Mouse (Mus musculus): Measurements from ENCODE around the gene Sh3bgrl3.

Sh3bgrl3 gene

DNA sequence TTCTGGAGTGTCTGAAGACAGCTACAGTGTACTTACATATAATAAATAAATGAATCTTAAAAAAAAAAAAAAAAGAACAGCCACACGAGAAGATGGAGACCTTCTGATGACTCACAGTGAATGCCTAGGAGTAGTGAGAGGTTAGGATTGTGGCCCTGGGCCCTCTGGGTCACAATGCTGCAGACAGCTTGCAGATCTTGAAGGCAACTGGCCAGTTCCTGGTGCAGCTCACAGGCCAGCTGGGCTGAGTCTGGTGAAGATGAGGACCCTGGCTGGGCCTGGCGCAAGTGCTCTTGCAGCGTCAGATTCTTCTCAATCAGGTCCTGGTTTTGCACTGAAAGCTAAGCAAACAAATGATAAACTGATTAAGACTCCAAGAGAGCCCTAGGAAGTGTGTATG lies 3.5 kb upstream of the Sh3bgrl3 start:
- intact Hi-C loops (cut with DNase I) = no loop called here

DNA sequence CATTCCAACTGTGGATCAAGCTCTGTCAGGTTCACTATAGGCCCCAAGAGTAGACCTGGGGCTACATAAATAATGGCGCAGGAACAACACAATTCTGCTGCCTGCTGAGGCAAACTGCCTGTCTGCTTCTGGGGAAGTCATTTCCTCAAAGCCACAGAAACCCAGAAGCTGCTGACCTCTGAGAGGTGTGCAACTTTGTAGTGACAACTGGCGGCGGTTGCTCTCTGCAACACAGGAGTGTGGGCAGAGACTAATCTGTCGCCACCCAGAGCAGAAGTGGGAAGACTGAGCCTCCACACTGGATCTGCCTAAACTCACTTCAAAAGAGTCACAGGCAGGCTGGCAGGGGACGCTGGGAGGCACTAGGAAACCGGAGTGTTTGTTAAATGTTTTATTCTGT lies 893 bp upstream of the Sh3bgrl3 start:
- intact Hi-C loops (cut with DNase I) = no loop called here

DNA sequence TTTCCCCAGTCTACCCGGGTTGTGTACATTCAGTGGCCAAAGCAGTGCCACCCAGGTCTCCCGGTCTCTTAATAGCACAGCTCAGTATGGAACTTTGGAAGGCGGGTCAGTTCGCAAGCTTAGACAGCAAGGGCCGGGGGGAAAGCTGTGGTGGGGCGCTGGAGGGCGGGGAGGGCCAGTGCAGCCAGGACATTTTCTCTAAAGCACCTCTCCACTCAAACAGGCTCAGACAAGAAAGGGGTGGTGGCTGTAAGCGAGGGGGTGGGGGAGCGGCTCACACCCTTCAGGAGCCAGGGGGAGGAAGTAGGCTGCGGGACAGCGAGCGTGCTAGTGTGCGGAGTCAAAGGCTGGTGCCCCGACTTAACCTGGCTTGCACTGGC lies 384 bp upstream of the Sh3bgrl3 start:
- intact Hi-C loops (cut with DNase I) = no loop called here

DNA sequence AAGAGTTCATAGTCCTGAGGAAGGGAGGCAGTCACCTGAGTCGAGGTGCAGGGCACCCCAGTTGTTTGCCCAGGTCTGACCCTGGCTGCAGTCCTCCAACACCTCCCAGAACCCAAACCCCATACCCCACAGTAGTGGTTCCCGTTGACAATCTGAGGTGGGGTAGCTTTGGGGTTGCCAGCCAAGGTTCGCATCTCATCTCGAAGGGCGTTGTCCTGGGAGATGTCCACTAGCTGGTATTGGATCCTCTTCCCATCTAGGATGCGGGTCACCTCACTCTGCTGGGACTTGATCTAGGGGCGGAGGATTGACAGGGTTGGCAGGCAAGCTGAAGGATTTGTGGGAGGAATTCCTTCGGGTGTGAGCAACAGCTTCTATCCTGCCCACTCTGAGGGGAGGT lies 796 bp downstream of the Sh3bgrl3 start:
- intact Hi-C loops (cut with DNase I) = no loop called here

DNA sequence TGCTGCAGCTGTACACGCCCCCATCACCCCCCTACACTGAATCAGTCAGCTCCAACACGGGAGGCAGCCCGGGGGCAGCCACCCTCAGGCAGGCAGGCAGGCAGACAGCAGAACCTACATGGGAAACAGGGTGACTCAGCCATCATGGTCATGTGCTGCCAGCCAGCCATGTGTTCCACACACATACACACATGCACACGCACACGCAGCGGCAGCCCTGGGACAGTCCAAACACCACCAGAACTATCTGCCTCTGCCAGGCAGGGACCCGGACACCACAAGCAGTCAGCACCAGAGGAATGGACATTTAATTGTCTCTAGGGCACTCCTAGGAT lies 1.5 kb downstream of the Sh3bgrl3 start:
- intact Hi-C loops (cut with DNase I) = no loop called here

DNA sequence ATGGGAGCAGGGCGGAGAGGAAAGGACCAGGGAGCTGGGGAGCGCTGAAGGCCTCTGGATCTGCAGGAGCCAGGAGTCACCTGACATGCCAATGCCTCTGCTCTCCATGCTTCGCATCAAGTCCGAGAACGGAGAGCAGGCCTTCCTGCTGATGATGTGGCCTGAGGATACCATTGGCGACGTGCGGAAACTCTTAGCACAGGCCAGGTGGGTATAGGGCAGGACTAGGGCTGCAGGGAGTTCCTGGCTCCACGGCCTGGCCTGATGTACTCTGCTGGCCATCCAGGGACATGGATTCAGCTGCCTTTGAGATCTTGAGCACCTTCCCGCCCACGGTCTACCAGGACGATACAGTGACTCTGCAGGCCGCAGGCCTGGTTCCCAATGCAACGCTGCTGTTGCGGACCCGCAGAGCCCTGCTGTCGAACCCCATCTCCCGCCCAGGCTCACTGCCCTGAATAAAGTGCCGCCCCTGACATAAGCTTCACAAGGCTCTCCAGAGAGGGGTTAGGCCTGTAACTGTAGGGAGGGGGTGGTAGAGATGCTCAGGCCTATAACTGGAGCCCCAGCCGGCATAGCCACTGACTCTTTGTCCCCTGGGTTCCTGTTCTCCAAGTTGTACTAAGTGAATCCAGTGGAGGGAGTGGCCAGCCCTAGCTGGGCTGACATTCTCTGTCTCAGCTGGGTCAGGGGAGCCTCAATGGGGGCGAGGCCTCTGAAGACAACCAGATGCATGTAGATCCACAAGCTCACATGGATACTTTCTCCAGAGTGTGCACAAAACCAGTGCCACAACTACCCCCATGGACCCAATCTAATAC lies 2.1 kb downstream of the Sh3bgrl3 start:
- intact Hi-C loops (cut with DNase I) = no loop called here

DNA sequence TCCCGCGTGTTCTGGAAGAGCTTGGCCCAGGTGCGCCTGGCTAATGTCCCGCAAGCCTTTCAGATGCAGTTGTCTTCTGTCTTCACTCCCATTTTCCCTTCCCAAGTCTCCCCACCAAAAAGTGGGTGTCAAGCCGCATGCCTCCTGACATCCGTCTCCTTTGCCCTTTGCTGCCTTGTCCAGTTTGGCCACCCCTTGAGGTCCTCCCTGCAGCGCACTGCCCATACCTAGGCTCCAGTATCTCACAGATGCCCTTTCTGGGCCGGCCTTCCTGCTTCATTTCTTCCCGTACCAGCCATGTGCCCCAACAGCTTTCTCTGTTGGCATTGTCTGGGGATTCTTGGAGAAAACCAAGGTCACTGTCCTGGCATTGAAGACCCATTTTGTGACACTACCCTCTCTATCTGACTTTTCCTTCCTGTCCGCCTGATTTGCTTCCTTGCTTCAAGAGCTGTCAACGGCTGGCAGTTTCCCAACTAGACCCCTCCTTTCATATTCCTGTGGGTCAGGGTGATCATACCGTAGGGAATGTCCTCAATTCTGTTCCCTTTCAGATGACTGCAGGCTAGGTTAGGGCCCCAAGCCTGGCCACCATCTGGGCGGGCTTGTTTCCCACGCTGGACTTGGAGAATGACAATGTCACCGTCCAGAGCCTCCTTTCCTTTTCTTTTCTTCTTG lies 3.1 kb downstream of the Sh3bgrl3 start:
- intact Hi-C loops (cut with DNase I) = no loop called here

DNA sequence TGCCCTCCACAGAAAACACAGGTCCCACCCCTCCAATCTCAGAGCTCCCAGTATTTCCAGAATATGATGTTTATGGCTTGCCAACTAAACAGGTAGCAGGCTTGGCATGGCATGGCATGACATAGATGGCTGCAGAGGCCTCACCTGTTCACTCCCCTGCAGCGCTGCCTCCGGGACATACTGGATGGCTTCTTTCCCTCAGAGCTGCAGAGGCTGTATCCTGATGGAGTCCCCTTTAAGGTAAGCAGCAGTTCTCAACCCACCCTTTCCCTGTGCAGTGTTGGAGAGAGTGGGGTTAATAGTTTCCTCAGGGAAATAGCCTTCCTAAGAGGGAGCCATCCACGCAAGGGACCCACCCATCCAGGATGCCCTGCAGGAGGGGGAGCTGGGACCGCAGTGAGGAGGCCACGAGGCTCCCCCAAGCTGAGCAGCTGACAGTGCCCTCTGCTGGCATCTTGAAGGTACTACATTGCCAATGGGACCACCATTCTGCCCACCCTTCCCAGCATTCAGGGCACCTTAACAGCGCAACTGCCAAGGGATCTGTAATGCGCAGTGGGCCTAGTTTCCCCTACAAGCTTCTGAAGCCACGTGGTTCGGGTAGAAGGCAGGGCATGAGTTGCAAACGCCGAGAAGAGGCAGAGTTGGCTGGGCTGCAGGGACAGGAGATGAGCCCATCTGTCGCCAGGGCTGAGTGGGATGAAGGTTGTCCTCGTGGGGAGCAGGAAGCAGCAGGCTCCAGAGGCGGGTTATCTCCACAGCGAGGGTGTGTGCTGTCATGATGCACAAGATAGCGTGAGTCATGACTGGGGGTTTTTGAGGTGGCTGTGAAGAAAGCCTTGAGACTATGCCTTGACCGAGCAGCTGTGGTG lies 4.7 kb downstream of the Sh3bgrl3 start:
- intact Hi-C loops (cut with DNase I) = loop anchor here (1.0 kb wide), 1 partner anchor 32 kb away; no protein-coding TSS in a partner anchor

DNA sequence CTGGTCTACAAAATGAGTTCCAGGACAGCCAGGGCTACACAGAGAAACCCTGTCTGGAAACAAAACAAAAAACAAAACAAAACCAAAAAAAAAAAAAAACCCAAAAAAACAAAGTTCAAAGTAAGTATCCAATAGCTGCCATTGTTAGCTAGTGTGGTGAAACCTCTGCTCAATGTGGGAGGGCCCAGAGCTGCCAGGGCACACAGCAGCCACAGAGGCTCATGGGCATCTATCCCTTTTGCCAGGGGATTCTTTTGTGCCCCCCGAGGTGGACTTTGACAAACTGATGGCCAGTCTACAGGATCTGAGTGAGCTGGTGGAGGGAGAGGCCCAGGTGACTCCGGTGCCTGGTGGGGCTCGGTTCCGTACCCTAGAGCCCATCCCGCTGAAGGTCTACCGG lies 5.4 kb downstream of the Sh3bgrl3 start:
- intact Hi-C loops (cut with DNase I) = loop anchor here (1.0 kb wide), 1 partner anchor 31 kb away; no protein-coding TSS in a partner anchor

DNA sequence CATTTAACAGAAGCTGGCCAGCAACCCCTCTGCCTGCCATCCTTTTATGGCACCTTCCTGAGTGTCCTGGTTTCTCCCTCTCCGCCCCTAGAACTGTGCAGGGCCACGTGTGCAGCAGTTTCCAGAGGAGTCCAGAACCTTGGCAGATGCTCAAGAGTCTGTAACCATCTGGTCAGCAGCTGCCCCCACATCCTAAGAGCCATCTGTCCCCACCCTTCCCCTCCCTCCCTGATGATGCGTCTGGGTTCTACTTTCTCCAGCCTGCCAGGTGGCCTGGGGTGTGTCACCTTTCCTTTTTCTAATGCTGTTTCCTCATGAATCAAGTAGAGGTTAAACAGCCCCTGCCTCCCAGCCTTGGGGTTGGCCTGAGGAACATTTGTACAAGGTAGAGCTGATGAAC lies 6.3 kb downstream of the Sh3bgrl3 start:
- intact Hi-C loops (cut with DNase I) = no loop called here

DNA sequence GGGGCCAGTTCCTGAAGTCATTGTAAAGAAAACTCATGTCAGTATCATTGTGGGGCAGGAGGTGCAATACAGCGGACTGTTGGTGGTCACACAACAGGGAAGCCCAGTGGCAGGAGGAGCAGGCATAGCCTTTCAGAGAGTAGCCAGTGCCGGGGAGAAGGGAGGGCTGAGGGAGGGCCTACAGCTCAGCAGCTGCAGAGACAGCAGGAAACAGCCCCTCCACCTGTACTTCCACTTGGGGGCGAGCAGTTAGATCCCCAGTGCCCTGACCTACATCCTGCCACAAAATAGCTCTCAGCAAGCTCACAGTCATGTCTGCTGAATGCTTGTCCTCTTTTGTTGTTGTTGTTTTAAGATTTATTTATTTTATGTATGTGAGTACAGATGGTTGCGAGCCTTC lies 7.0 kb downstream of the Sh3bgrl3 start:
- intact Hi-C loops (cut with DNase I) = no loop called here

DNA sequence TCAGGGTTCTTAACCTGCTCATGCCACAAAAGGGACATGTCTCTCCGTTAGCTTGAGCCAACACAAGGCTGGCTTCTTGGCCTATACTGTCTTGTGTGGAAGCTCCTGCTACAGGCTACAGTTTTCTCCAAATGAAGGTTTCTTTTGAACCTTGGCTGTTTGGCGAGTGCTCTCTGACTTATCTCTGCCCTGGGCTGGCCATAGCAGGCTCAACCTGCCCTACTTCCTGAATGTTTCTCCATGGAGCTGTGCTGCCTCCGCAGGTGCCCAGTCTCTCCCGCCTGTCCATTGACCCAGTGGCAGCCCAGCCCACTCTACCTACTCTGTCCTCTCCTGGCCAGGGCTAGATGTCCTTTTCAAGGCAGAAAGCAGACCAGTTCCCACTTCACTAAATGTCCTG lies 7.7 kb downstream of the Sh3bgrl3 start:
- intact Hi-C loops (cut with DNase I) = no loop called here

DNA sequence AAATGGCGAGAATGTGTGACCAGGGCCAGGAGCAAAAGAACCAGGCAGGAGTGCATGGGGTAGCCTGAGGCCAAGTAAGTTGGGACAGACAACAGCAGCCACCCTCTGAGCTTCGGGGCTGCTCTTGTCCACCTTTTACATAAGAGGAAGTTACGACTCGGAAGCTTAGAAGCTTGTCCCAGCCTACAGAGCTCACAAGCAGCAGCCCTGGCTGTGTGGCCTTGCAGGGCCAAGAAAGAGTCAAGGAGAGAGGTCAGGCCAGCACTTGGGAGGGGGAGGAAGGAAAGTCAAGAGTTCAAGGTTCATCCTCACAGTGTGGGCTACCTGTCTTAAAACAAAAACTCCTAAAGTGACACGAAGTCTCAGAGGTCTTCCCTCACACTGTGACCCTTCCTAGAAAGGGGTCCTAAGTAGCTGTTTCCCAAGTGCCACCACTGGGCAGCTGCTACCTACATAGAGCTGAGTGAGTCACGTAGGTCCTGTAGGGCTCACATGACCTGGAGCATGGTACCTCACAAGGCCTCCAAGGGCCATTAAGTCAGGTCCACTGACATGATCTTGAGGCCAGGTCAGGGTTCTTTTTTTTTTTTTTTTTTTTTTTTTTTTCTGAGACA lies 8.3 kb downstream of the Sh3bgrl3 start:
- intact Hi-C loops (cut with DNase I) = no loop called here

DNA sequence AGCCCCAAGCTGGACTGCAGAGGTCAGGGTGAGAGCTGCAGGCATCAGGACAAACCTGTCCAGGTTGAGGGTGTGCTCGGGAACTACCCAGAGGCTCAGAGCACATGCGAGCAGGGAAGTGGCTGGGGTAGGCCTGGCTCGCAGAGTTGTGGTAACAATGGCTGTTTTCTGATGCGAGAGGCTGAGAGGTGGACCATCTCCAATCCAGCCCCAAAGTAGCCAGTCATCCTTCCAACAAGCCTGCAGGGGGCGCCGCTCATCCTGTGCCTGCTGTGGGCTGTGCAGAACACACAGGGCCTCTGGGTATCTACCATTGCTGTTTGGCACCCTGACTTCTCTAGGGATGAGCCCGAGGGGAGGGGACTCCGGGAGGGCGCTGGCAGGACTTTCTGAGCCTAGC lies 8.9 kb downstream of the Sh3bgrl3 start:
- intact Hi-C loops (cut with DNase I) = no loop called here

DNA sequence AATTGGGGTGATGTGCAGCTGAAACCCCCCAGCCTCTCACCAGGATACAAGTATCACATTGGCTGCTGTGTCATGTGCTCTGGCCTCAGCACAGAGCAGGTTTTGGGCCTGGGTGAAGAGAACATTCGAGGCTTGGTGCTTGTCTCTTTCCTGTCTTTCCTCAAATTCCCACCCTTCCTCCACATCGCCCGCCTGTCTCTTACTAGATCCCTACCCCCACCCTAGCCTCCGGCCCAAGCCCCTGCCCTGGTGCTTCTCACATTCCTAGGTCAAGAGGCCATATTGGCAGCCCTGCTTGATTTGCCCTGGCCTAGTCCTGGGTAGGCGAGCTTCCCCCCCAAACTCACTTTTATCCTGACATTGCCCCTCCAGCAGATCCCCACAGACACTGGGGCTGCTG lies 9.5 kb downstream of the Sh3bgrl3 start:
- intact Hi-C loops (cut with DNase I) = no loop called here

DNA sequence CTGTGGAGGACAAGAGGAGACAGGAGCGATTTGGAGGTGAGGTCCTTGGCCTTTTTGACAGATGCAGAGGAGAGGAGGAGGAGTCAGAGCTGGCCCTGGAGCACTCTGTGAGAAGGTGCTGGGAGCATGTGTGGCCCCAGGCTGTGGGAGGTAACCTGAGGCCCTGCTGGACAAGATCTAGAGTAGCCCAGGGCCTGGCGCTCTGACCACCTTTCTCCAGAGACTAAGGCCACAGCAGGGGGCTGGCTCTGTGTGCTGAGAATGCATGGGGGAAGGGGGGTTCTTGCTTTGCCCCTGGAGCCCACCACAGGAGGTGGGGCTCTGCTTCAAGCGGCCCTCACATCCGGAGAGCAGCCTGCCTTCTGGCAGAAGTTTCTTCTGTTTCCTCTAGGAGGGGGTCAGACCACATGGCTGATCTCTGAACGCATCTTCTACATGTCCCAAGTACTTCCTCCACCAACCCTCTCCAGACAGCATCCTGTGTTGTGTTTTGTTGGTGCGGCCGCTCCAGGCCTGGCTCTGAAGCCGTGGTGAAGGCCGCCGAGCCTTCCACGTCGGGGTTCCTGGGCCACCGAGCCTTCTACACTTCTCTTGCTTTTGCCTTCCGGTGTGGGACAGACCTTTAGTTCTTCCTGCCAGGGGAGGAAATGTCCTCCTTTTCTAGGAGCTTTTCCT lies 10.3 kb downstream of the Sh3bgrl3 start:
- intact Hi-C loops (cut with DNase I) = no loop called here

DNA sequence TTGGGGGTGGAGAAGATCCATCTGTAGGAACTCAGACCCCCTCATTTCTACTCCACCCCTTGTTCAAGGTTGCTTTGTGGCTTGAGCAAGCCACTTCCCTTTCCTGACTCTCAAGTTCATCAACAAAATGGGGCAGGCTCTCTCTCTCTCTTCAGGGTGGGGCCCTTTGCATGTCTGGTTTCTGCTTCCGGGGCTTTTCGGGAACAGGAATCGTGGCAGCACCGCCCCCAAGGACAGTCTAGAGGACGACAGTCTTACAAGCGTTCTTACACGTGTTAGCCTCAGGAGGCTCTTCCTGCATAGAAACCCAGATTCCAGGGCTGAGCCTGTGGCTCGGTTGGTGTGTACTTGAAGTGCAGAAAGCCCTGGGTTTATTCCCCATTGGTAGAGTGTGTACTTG lies 11.6 kb downstream of the Sh3bgrl3 start:
- intact Hi-C loops (cut with DNase I) = no loop called here

DNA sequence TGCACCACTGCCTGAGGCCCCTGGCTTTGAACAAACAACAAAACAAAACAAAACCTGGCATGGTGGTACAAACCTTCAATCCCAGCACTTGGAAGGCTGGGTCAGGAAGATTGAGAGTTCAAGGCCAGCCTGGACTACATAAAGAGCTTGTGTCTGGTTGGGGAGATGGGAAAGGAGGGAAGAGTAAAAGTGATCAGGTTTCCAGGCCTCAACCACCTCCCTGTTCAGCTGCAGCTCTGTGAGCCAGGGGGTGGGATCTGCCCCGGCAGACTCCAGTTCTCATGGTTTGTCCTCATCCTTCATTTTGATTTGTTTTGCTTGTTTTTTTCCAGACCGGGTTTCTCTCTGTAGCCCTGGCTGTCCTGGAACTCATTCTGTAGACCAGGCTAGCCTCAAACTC lies 12.1 kb downstream of the Sh3bgrl3 start:
- intact Hi-C loops (cut with DNase I) = no loop called here

DNA sequence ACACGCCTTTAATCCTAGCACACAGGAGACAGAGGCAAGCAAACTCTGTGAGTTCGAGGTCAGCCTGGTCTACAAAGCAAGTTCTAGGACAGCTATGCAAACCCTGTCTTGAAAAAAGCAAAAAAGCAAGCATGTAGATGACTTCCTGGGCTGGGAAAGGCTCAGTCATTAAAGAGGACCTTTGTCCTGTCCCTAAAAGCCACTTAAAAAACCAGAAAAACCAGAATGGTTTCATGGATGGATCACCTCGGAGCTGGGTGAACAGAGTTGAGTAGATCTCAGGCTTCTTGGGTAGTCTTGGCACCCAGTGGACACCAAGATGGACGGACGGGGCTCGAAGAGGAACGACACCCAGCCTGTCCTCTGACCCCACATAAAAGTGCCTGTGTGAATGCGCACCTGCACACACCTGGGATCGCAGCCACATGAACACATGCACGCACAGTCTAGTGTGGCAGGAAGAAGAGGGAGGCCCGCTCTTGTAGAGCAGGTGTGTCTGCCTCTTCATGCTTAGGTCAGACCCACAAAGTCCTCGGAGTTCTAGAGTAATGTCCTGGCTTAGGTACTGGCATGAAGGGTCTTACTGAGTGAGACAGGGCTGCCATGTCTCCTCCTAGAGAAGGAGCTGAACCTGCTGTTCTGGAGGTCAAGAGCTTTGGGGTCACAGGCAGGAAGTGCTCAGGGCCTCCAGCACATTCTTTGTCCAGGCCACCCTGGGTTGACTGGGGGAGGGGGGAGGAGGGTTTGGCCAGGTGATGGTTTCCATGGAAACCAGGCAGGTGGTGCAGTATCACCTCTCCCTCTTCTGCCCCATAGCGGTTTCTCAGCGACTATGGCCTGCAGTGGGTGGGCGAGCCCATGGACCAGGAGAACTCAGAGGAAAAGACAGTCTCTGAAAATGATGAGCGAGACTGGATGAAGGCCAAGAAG lies 13.1 kb downstream of the Sh3bgrl3 start:
- intact Hi-C loops (cut with DNase I) = no loop called here

DNA sequence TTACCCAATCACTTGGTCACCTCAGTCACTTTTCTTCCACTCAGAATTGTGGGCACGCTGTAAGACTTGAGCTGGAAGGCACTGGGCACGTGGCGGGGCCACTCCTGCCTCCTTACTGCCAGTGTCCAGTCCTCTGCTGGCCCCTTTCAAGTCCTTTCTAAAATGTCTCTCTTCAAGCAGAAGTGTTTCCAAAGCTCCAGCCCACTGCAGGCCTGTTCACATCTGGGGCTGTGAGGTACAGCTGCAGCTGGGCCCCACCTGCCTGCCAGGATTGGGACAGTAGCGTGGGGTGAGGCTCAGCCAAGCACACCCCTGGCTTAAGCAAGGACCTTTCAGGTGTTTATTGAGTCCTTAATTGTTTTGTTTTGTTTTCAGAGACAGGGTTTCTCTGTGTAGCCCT lies 14.6 kb downstream of the Sh3bgrl3 start:
- intact Hi-C loops (cut with DNase I) = no loop called here
